Mouse (Mus musculus): ENCODE data around the gene Ube2z.

DNA sequence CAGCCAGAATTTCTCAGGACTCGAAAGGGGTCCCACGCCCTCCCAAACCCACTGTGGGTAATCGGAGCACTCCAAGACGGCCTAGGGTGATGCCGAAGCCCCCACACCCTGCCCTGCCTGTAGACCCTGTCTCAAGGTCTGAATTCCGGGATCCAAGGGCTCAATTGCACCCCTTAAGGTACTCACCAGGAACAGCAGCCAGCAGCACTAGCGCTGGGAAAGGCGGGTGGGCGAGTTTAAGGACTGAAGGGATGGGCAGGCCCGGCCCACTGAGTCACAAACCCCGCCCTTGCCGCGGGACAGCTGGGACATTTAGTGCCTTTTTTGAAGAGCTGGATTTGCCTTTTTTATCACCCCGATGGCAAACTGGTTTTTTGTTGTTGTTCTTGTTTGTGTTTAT is 46.6 kb upstream of the Ube2z start, which contains the start of gene Calcoco2:
- TF ChIP-seq CTCF (IDR thresholded peaks at IDR 0.05; ENCODE audit: extremely low read depth, insufficient read depth, low read length) = no peak
- no peak for TF ChIP-seq POLR2A (IDR thresholded peaks at IDR 0.05; ENCODE audit: extremely low read depth, insufficient read depth, low read length)

All from cortical plate, adult 2 months (tissue).